Mouse (Mus musculus) CH12.LX (cell line): ENCODE results near the gene Osgep. TPM values are rescaled to one million over a fixed set of nuclear protein-coding genes. Genes with fewer than 3 reads are reported as not detected.
"Not testable (repeated sequence)": the region's sequence is repeated elsewhere in the genome, so short reads cannot be mapped to it uniquely, and the experiment has no call there.

Source experiments
- DNase-seq: peaks from one replicate; pipeline ENCODE4 v3.0.0-alpha.2; 2013; ENCODE audit errors: extremely low read depth
- H3K27ac ChIP-seq: 2 replicates; pipeline ENCODE4 v1.5.1; 2012; ENCODE audit warnings: low read depth, mild to moderate bottlenecking, control low read depth, moderate library complexity; ENCODE audit not compliant: insufficient read depth
- H3K27me3 ChIP-seq: replicated peaks from 2 replicates; pipeline ENCODE3; 2012; ENCODE audit warnings: inconsistent platforms
- H3K36me3 ChIP-seq, 2 experiments: replicated peaks in 1 of 2; 2 replicates each; pipeline versions ENCODE3 to v1.6.1; 2012; ENCODE audit warnings: inconsistent platforms in 1 of 2, low read length in 1 of 2, mild to moderate bottlenecking in 1 of 2, mixed read lengths in 1 of 2, moderate library complexity in 1 of 2; ENCODE audit not compliant: control insufficient read depth in 1 of 2, insufficient read depth in 1 of 2
- H3K4me1 ChIP-seq, 2 experiments: 2 replicates each; pipeline ENCODE4 v1.6.1; 2012; ENCODE audit warnings: inconsistent platforms in 1 of 2, moderate library complexity in 1 of 2; ENCODE audit not compliant: insufficient read depth in 2 of 2, control insufficient read depth in 1 of 2
- H3K4me2 ChIP-seq: 2 replicates; pipeline ENCODE4 v1.6.1; 2012; ENCODE audit warnings: low read depth, mild to moderate bottlenecking, control low read depth; ENCODE audit not compliant: poor library complexity, insufficient read depth, severe bottlenecking
- H3K4me3 ChIP-seq, 3 experiments: fragments of 150-350 bp in 1 of 3; sonication (generic) in 1 of 3; replicated peaks in 1 of 3; 2 replicates each; pipeline versions ENCODE3 to v1.5.1; 2011 to 2012; ENCODE audit warnings: low read depth in 2 of 3, low read length in 2 of 3, mild to moderate bottlenecking in 2 of 3, moderate library complexity in 2 of 3, control low read depth in 1 of 3, improper control_type of control experiment in 1 of 3, inconsistent platforms in 1 of 3, mixed read lengths in 1 of 3; ENCODE audit not compliant: poor library complexity in 1 of 3
- H3K79me2 ChIP-seq: replicated peaks from 2 replicates; pipeline ENCODE4 v1.6.1; 2012; ENCODE audit warnings: mild to moderate bottlenecking, moderate library complexity; ENCODE audit not compliant: control insufficient read depth, poor library complexity, insufficient read depth, severe bottlenecking; ENCODE audit errors: extremely low read depth
- H3K9ac ChIP-seq: 2 replicates; pipeline ENCODE4 v1.6.1; 2012; ENCODE audit warnings: low read depth, mild to moderate bottlenecking, control low read depth, moderate library complexity; ENCODE audit not compliant: insufficient read depth
- H3K9me3 ChIP-seq: replicated peaks from 2 replicates; pipeline ENCODE3; 2012; ENCODE audit warnings: low read length, inconsistent platforms, mixed read lengths
- CHD1 ChIP-seq: IDR thresholded peaks from 2 replicates; pipeline ENCODE4 v1.6.1; 2012; ENCODE audit warnings: low read depth, low read length, improper control_type of control experiment, inconsistent platforms
- CTCF ChIP-seq, 2 experiments: IDR thresholded peaks in 1 of 2; conservative IDR thresholded peaks in 1 of 2; 2 replicates each; pipeline ENCODE4 v1.5.1; 2011 to 2012; ENCODE audit warnings: low read depth in 2 of 2, low read length in 2 of 2, improper control_type of control experiment in 1 of 2, inconsistent platforms in 1 of 2, mild to moderate bottlenecking in 1 of 2, moderate library complexity in 1 of 2
- E2F4 ChIP-seq: IDR thresholded peaks from 2 replicates; pipeline ENCODE4 v1.6.1; 2011; ENCODE audit warnings: low read depth, low read length, improper control_type of control experiment; ENCODE audit not compliant: insufficient replicate concordance
- ELF1 ChIP-seq: IDR thresholded peaks from 2 replicates; pipeline ENCODE4 v1.6.1; 2014; ENCODE audit warnings: low read depth, mild to moderate bottlenecking, inconsistent platforms, low read length, improper control_type of control experiment
- GABPA ChIP-seq: IDR thresholded peaks from 2 replicates; pipeline ENCODE4 v1.6.1; 2012; ENCODE audit warnings: low read depth, low read length, improper control_type of control experiment, inconsistent platforms; ENCODE audit not compliant: insufficient replicate concordance
- IRF4 ChIP-seq: IDR thresholded peaks from 2 replicates; pipeline ENCODE4 v1.6.1; 2014; ENCODE audit warnings: low read depth, mild to moderate bottlenecking, inconsistent platforms, low read length, improper control_type of control experiment
- JUND ChIP-seq: conservative IDR thresholded peaks from 2 replicates; pipeline ENCODE4 v1.6.1; 2011; ENCODE audit warnings: low read depth, low read length, improper control_type of control experiment
- KAT2A ChIP-seq: IDR thresholded peaks from 2 replicates; pipeline ENCODE4 v1.6.1; 2012; ENCODE audit warnings: low read length, improper control_type of control experiment, inconsistent platforms; ENCODE audit not compliant: insufficient replicate concordance
- MAZ ChIP-seq: IDR thresholded peaks from 2 replicates; pipeline ENCODE4 v1.6.1; 2012; ENCODE audit warnings: low read depth, mild to moderate bottlenecking, inconsistent platforms, low read length, improper control_type of control experiment, moderate library complexity
- SMC3 ChIP-seq: IDR thresholded peaks from 2 replicates; pipeline ENCODE4 v1.6.1; 2011; ENCODE audit warnings: low read depth, low read length, improper control_type of control experiment
- TBP ChIP-seq: conservative IDR thresholded peaks from 2 replicates; pipeline ENCODE4 v1.6.1; 2011; ENCODE audit warnings: low read depth, low read length, improper control_type of control experiment
- USF1 ChIP-seq: IDR thresholded peaks from 2 replicates; pipeline ENCODE4 v1.6.1; 2014; ENCODE audit warnings: low read depth, mild to moderate bottlenecking, inconsistent platforms, low read length, improper control_type of control experiment
- ZC3H11A ChIP-seq: IDR thresholded peaks from 2 replicates; pipeline ENCODE4 v1.6.1; 2012; ENCODE audit warnings: low read depth, mild to moderate bottlenecking, inconsistent platforms, low read length, improper control_type of control experiment
- ZNF384 ChIP-seq: IDR thresholded peaks from 2 replicates; pipeline ENCODE4 v1.6.1; 2012; ENCODE audit warnings: low read depth, low read length, improper control_type of control experiment, inconsistent platforms
- dilution Hi-C: fragments of 300-500 bp; cut with MboI; formaldehyde crosslinking; loops from 2 replicates; pipeline ENCODE4 v1.14.3; 2020; ENCODE audit warnings: low sequenced_read_pairs; ENCODE audit not compliant: extremely low pct_unique_long_range_greater_than_20kb, extremely low pct_ligation_motif_present
- in situ Hi-C: fragments of 300-500 bp; cut with MboI; formaldehyde crosslinking; loops from 3 replicates; pipeline ENCODE4 v1.14.3; 2019; ENCODE audit warnings: low sequenced_read_pairs, low pct_ligation_motif_present, low pct_unique_long_range_greater_than_20kb, mixed read lengths
- polyA plus RNA-seq: library from polyadenylated mRNA; unstranded; fragments of >175 nt; gene quantifications from 2 replicates; pipeline ENCODE4 v1.2.1, GENCODE M21; 2012; ENCODE audit warnings: low read depth; ENCODE audit not compliant: insufficient read length
- total RNA-seq, 2 experiments: library from RNA; depleted of rRNA; stranded (reverse); fragments of 300-350 nt in 1 of 2; fragments of >200 nt in 1 of 2; gene quantifications; 2 replicates each; pipeline ENCODE4 v1.2.3; 2012 to 2014

Osgep gene
- total and polyA plus RNA-seq, 3 experiments = 41.7 to 88.7 (median 48.4) TPM

GRCm38 (mm10) chr14:50904828-50905129 is 19.9 kb downstream of the Osgep start:
- no peak overlapping the region for H3K9ac ChIP-seq
- dilution Hi-C loops (no loop called here), in situ Hi-C loops (no loop called here)
- H3K4me2 ChIP-seq = no peak overlapping the region
- peaks cover 0 to 3% of the 10 kb centered on the region in 2 experiments for H3K36me3 ChIP-seq
- no peaks in the 10 kb centered on the region for H3K27me3 ChIP-seq
- DNase-seq = no peak
- H3K4me1 ChIP-seq = peaks cover 0 to 4% of the 10 kb centered on the region in 2 experiments; a peak in 2 of 4 replicates
- H3K4me3 ChIP-seq = no peak overlapping the region
- TF ChIP-seq MAZ = no peak
- TF ChIP-seq E2F4 = no peak
- no peak for TF ChIP-seq IRF4
- no peak for TF ChIP-seq KAT2A
- no peak for TF ChIP-seq CHD1
- TF ChIP-seq TBP = peak; percentile 73
- TF ChIP-seq JUND = no peak
- TF ChIP-seq USF1 = no peak
- TF ChIP-seq GABPA = no peak
- H3K9me3 ChIP-seq = peaks cover 5% of the 10 kb centered on the region
- H3K27ac ChIP-seq = no peak overlapping the region
- H3K79me2 ChIP-seq = no peaks in the 10 kb centered on the region

GRCm38 (mm10) chr14:50903973-50904827 is 20.5 kb downstream of the Osgep start:
- Histone ChIP-seq H3K27ac (no peak overlapping the region), H3K9me3 (peaks cover 5% of the 10 kb centered on the region), H3K4me1 (peaks cover 0 to 4% of the 10 kb centered on the region in 2 experiments; a peak in 2 of 4 replicates), H3K4me3 (no peak overlapping the region), H3K79me2 (no peaks in the 10 kb centered on the region), H3K4me2 (no peak overlapping the region), H3K9ac (no peak overlapping the region), H3K27me3 (no peaks in the 10 kb centered on the region), H3K36me3 (no peaks in the 10 kb centered on the region)
- dilution Hi-C loops (no loop called here), in situ Hi-C loops (no loop called here)
- TF ChIP-seq ZNF384 (no peak), ZC3H11A (no peak), CTCF (conservative IDR thresholded peaks at IDR 0.05 in 1 of 2, IDR thresholded peaks at IDR 0.05 in 1 of 2; ENCODE audit: low read depth in 2 of 2, low read length in 2 of 2) (0 out of 4 replicates have a peak, but pooled peaks of 1 of the 2 experiments have one; percentile 4), ELF1 (no peak), SMC3 (no peak), KAT2A (no peak)
- DNase-seq = no peak

GRCm38 (mm10) chr14:50897992-50898391 is 26.7 kb downstream of the Osgep start:
- in situ Hi-C loops, H3K79me2 ChIP-seq, H3K36me3 ChIP-seq, H3K27ac ChIP-seq, H3K4me2 ChIP-seq, H3K27me3 ChIP-seq, H3K9me3 ChIP-seq, H3K9ac ChIP-seq, DNase-seq, H3K4me3 ChIP-seq, dilution Hi-C loops, H3K4me1 ChIP-seq: not testable (repeated sequence)
